ENCODE assay signal across 8 mouse cellular contexts in the genomic region with DNA sequence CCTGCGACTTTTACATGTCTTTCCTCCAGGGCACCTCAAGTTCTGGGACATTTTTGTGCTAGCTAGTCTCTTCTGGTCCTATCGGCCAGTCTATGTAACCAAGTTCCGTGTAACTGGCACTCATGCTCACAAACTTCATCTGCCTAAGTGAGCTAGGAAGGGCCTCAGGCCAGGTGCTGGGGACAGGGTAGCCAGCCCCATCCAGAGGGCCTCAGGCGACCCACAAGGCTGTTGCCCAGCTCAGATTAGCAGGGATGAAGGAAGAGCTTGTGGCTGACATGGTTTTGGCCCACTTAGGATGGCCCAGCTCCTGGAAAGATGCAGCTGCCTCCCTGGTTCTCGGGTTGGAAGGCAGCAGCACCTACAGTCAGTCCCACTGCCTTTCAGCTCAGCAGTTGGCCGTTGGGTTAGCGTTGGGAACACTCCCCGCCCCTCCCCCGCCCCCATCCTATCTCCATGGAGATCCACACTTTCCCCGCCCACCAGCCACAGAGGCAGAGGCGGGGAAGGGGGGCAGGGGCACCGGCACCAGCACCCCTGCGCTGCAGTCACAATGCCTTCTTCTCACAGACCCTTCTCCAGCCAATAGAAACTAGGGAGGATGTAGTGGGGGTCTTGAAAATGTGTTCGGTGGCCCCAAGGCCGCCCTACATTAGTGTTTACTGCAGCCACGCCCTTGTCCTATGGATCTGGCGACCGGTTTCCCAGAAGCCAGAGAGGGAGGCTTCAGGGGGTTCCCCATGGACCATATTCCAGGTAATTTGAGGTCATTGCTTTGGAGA. TPM values are rescaled to one million over a fixed set of nuclear protein-coding genes. Genes with fewer than 3 reads are reported as not detected.
A peak's percentile ranks its signal among the peaks of the same experiment; 100 is the strongest.
DNase-seq lines count a peak whose midpoint lies in the region; ATAC-seq and TF ChIP-seq lines count a peak whose summit lies in the region.

No protein-coding gene starts in this region.

- peak; percentile 64 for ATAC-seq in lung, postnatal 0 days
- ATAC-seq in hindbrain, embryonic 13.5 days (ENCODE audit: low FRiP score): peak; percentile 86
- peak; percentile 90 for ATAC-seq in limb, embryonic 13.5 days (ENCODE audit: low FRiP score, low read depth)
- peak; percentile 88 for ATAC-seq in neural tube, embryonic 12.5 days (ENCODE audit: low FRiP score, low read depth)

- H3K4me3 ChIP-seq in lung, postnatal 0 days (ENCODE audit: low read depth, low read length): no peak overlapping the region
- peak overlapping the region; percentile 31 for H3K4me3 ChIP-seq in hindbrain, embryonic 13.5 days
- peak overlapping the region; percentile 36 for H3K4me3 ChIP-seq in limb, embryonic 13.5 days
- peak overlapping the region; percentile 25 for H3K4me3 ChIP-seq in neural tube, embryonic 12.5 days

- H3K36me3 ChIP-seq in lung, postnatal 0 days (ENCODE audit: insufficient read depth, low read length): no peaks in the 10 kb centered on the region
- peaks cover 10% of the 10 kb centered on the region for H3K36me3 ChIP-seq in hindbrain, embryonic 13.5 days
- H3K36me3 ChIP-seq in limb, embryonic 13.5 days: peaks cover 20% of the 10 kb centered on the region
- H3K36me3 ChIP-seq in neural tube, embryonic 12.5 days: peaks cover 3% of the 10 kb centered on the region

- H3K4me1 ChIP-seq in lung, postnatal 0 days (ENCODE audit: insufficient read depth, low read depth, low read length): no peaks in the 10 kb centered on the region
- H3K4me1 ChIP-seq in hindbrain, embryonic 13.5 days (replicated peaks): peaks cover 35% of the 10 kb centered on the region
- H3K4me1 ChIP-seq in limb, embryonic 13.5 days: peaks cover 26% of the 10 kb centered on the region
- peaks cover 28% of the 10 kb centered on the region for H3K4me1 ChIP-seq in neural tube, embryonic 12.5 days

- H3K27ac ChIP-seq in lung, postnatal 0 days (ENCODE audit: low read length): no peak overlapping the region
- H3K27ac ChIP-seq in hindbrain, embryonic 13.5 days: peak overlapping the region; percentile 89
- H3K27ac ChIP-seq in limb, embryonic 13.5 days: peak overlapping the region; percentile 74
- H3K27ac ChIP-seq in neural tube, embryonic 12.5 days: peak overlapping the region; percentile 57

- 9% methylated on average over 18 of the region's 18 CpGs for WGBS in lung, postnatal 0 days
- WGBS in hindbrain, embryonic 13.5 days: 6% methylated on average over 18 of the region's 18 CpGs
- 4% methylated on average over 18 of the region's 18 CpGs for WGBS in limb, embryonic 13.5 days
- WGBS in neural tube, embryonic 12.5 days: 6% methylated on average over 18 of the region's 18 CpGs

- peak; percentile 36 for DNase-seq in adrenal gland, postnatal 10 days
- no peak for DNase-seq in adrenal gland, adult (ENCODE audit: inconsistent age in 2 of 2, low spot score in 1 of 2)
- peak; percentile 61 for DNase-seq in lung, postnatal 0 days (ENCODE audit: low spot score)
- DNase-seq in lung, postnatal 36 days: no peak
- DNase-seq in urinary bladder, postnatal 36 days (ENCODE audit: low spot score in 2 of 2): no peak

- TF ChIP-seq EP300 in lung, postnatal 0 days (IDR thresholded peaks at IDR 0.05): no peak

- no peak for TF ChIP-seq CTCF in lung, postnatal 0 days (IDR thresholded peaks at IDR 0.05)

- no peaks in the 10 kb centered on the region for H3K27me3 ChIP-seq in lung, postnatal 0 days (replicated peaks; ENCODE audit: insufficient read depth, low read length)
- H3K27me3 ChIP-seq in hindbrain, embryonic 13.5 days: no peaks in the 10 kb centered on the region
- H3K27me3 ChIP-seq in limb, embryonic 13.5 days: no peaks in the 10 kb centered on the region
- H3K27me3 ChIP-seq in neural tube, embryonic 12.5 days (replicated peaks): no peaks in the 10 kb centered on the region

- H3K9me3 ChIP-seq in lung, postnatal 0 days (ENCODE audit: low read length): no peaks in the 10 kb centered on the region
- H3K9me3 ChIP-seq in hindbrain, embryonic 13.5 days: no peaks in the 10 kb centered on the region
- H3K9me3 ChIP-seq in limb, embryonic 13.5 days: no peaks in the 10 kb centered on the region
- no peaks in the 10 kb centered on the region for H3K9me3 ChIP-seq in neural tube, embryonic 12.5 days

- H3K4me2 ChIP-seq in lung, postnatal 0 days (replicated peaks; ENCODE audit: low read depth, low read length): peak overlapping the region; percentile 46
- H3K4me2 ChIP-seq in hindbrain, embryonic 13.5 days: peak overlapping the region; percentile 52
- peak overlapping the region; percentile 61 for H3K4me2 ChIP-seq in limb, embryonic 13.5 days (replicated peaks)
- peak overlapping the region; percentile 65 for H3K4me2 ChIP-seq in neural tube, embryonic 12.5 days (replicated peaks)

- no peak overlapping the region for H3K9ac ChIP-seq in lung, postnatal 0 days (replicated peaks; ENCODE audit: low read depth)
- peak overlapping the region; percentile 63 for H3K9ac ChIP-seq in hindbrain, embryonic 13.5 days
- H3K9ac ChIP-seq in limb, embryonic 13.5 days: peak overlapping the region; percentile 53
- peak overlapping the region; percentile 39 for H3K9ac ChIP-seq in neural tube, embryonic 12.5 days

RNA-seq across cellular contexts. Expression of gene H1fx, which starts 12.5 kb away (rescaled TPM):
- 10 to 100 TPM; 28.9 to 30.8 TPM for total RNA-seq in adrenal gland, postnatal 10 days (2021)
- polyA plus RNA-seq in lung, postnatal 0 days (2015; fragmentation: Nextera tagmentation; extraction: Ambion mirVana): 9.1 and 11.5 TPM in 2 replicates
- 18.4 and 20.2 TPM in 2 replicates for polyA plus RNA-seq in hindbrain, embryonic 13.5 days (2015; fragmentation: Nextera tagmentation; extraction: Ambion mirVana)
- polyA plus RNA-seq in limb, embryonic 13.5 days (2015; fragmentation: Nextera tagmentation; extraction: Ambion mirVana): 27.8 and 40.0 TPM in 2 replicates
- polyA plus RNA-seq in neural tube, embryonic 12.5 days (2016; fragmentation: Nextera tagmentation; extraction: Ambion mirVana): 114 TPM in 2 replicates

RNA-seq across cellular contexts. Expression of gene Rab7, which starts 51.1 kb away (rescaled TPM):
- total RNA-seq in adrenal gland, postnatal 10 days (2021): 100 to 1,000 TPM; 249 to 262 TPM
- 242 and 253 TPM in 2 replicates for polyA plus RNA-seq in lung, postnatal 0 days (2015; fragmentation: Nextera tagmentation; extraction: Ambion mirVana)
- 290 and 303 TPM in 2 replicates for polyA plus RNA-seq in hindbrain, embryonic 13.5 days (2015; fragmentation: Nextera tagmentation; extraction: Ambion mirVana)
- 184 and 186 TPM in 2 replicates for polyA plus RNA-seq in limb, embryonic 13.5 days (2015; fragmentation: Nextera tagmentation; extraction: Ambion mirVana)
- polyA plus RNA-seq in neural tube, embryonic 12.5 days (2016; fragmentation: Nextera tagmentation; extraction: Ambion mirVana): 231 and 251 TPM in 2 replicates

Comparison
In these comparisons a context has a peak if more than half of its experiments do, and no peak if none do; other contexts are left out.
1. DNase-seq: peak in adrenal gland, postnatal 10 days (single experiment) and lung, postnatal 0 days (single experiment); none in adrenal gland, adult (0 of 2), lung, postnatal 36 days (single experiment) and urinary bladder, postnatal 36 days (0 of 2).
2. Peak in every context shown above with its lines, with median percentiles within 50 percentile points of each other: ATAC-seq and H3K4me2 ChIP-seq.